Mouse (Mus musculus): ENCODE results near the gene Itih1. TPM values are rescaled to one million over a fixed set of nuclear protein-coding genes. Genes with fewer than 3 reads are reported as not detected.

Itih1 gene
- polyA plus RNA-seq (2015; fragmentation: Nextera tagmentation; extraction: Ambion mirVana): not detected in 2 replicates

GRCm38 (mm10) chr14:30943038-30943437 lies at the start of gene Itih1:
Gene Itih1, minus strand, starts transcription at chr14:30943289.
- H3K27ac ChIP-seq (replicated peaks): no peak within 1 kb of the TSS
- 88% methylated on average over 7 of the region's 7 CpGs for WGBS

GRCm38 (mm10) chr14:30976222-30976621 lies 33.1 kb upstream of the Itih1 start:
- no peak overlapping the region for H3K4me3 ChIP-seq (replicated peaks)
- ATAC-seq (ENCODE audit: insufficient number of reproducible peaks, low FRiP score, low TSS enrichment, low read depth): no peak
- H3K4me1 ChIP-seq: no peaks in the 10 kb centered on the region
- no peak overlapping the region for H3K4me2 ChIP-seq (replicated peaks)
- WGBS: 84% methylated on average over 3 of the region's 3 CpGs
- no peak overlapping the region for H3K9ac ChIP-seq
- no peak overlapping the region for H3K27ac ChIP-seq (replicated peaks)
- H3K36me3 ChIP-seq: peaks cover 31% of the 10 kb centered on the region
- H3K9me3 ChIP-seq (replicated peaks): no peaks in the 10 kb centered on the region
- H3K27me3 ChIP-seq: no peaks in the 10 kb centered on the region

More at GRCm38 (mm10) chr14:30943038-30943437, at the start of gene Itih1:
- Histone ChIP-seq H3K9ac (no peak within 1 kb of the TSS), H3K9me3 (replicated peaks) (no peaks in the 10 kb centered on the region), H3K4me2 (replicated peaks) (no peak within 1 kb of the TSS), H3K4me3 (replicated peaks) (no peak within 1 kb of the TSS), H3K27me3 (no peaks in the 10 kb centered on the region), H3K36me3 (no peaks in the 10 kb centered on the region), H3K4me1 (no peaks in the 10 kb centered on the region)
- no peak for ATAC-seq (ENCODE audit: insufficient number of reproducible peaks, low FRiP score, low TSS enrichment, low read depth)

- Histone ChIP-seq H3K36me3 (peaks cover 36% of the 10 kb centered on the region), H3K4me2 (replicated peaks) (no peak overlapping the region), H3K27ac (replicated peaks) (no peak overlapping the region), H3K9ac (no peak overlapping the region), H3K27me3 (no peaks in the 10 kb centered on the region), H3K9me3 (replicated peaks) (no peaks in the 10 kb centered on the region), H3K4me3 (replicated peaks) (no peak overlapping the region), H3K4me1 (no peaks in the 10 kb centered on the region)
- ATAC-seq (ENCODE audit: insufficient number of reproducible peaks, low FRiP score, low TSS enrichment, low read depth): no peak
- WGBS: 66% methylated on average over 6 of the region's 6 CpGs
These were observed 31.1 kb upstream of the Itih1 start for GRCm38 (mm10) chr14:30974204-30974603.

GRCm38 (mm10) chr14:30960366-30960765 lies 17.3 kb upstream of the Itih1 start:
- Histone ChIP-seq H3K36me3 (0 out of 2 replicates have a peak, but pooled peaks cover 7% of the 10 kb centered on the region), H3K27me3 (no peaks in the 10 kb centered on the region), H3K9ac (no peak overlapping the region), H3K4me2 (replicated peaks) (no peak overlapping the region), H3K4me1 (no peaks in the 10 kb centered on the region), H3K27ac (replicated peaks) (no peak overlapping the region), H3K9me3 (replicated peaks) (no peaks in the 10 kb centered on the region), H3K4me3 (replicated peaks) (no peak overlapping the region)
- no peak for ATAC-seq (ENCODE audit: insufficient number of reproducible peaks, low FRiP score, low TSS enrichment, low read depth)
- WGBS: 89% methylated on average over 1 of the region's 1 CpGs

- Histone ChIP-seq H3K36me3 (0 out of 2 replicates have a peak, but pooled peaks cover 5% of the 10 kb centered on the region), H3K27ac (replicated peaks) (no peak overlapping the region), H3K9ac (no peak overlapping the region), H3K9me3 (replicated peaks) (no peaks in the 10 kb centered on the region), H3K4me2 (replicated peaks) (no peak overlapping the region), H3K4me1 (no peaks in the 10 kb centered on the region), H3K27me3 (no peaks in the 10 kb centered on the region), H3K4me3 (replicated peaks) (no peak overlapping the region)
- 94% methylated on average over 4 of the region's 4 CpGs for WGBS
- ATAC-seq (ENCODE audit: insufficient number of reproducible peaks, low FRiP score, low TSS enrichment, low read depth): no peak
These were observed 15.9 kb upstream of the Itih1 start for GRCm38 (mm10) chr14:30959031-30959430.

- 0 out of 2 replicates have a peak, but pooled peaks cover 5% of the 10 kb centered on the region for H3K36me3 ChIP-seq
- H3K4me1 ChIP-seq: no peaks in the 10 kb centered on the region
- H3K9ac ChIP-seq: no peak overlapping the region
- ATAC-seq (ENCODE audit: insufficient number of reproducible peaks, low FRiP score, low TSS enrichment, low read depth): no peak
- H3K4me3 ChIP-seq (replicated peaks): no peak overlapping the region
- no peaks in the 10 kb centered on the region for H3K27me3 ChIP-seq
- no peaks in the 10 kb centered on the region for H3K9me3 ChIP-seq (replicated peaks)
- H3K4me2 ChIP-seq (replicated peaks): no peak overlapping the region
- 69% methylated on average over 2 of the region's 2 CpGs for WGBS
- H3K27ac ChIP-seq (replicated peaks): no peak overlapping the region
These were observed 15.4 kb upstream of the Itih1 start for GRCm38 (mm10) chr14:30958517-30958916.

- peaks cover 10% of the 10 kb centered on the region for H3K4me1 ChIP-seq
- no peaks in the 10 kb centered on the region for H3K27me3 ChIP-seq
- peak within 1 kb of the TSS; percentile 61 for H3K27ac ChIP-seq (replicated peaks)
- peak within 1 kb of the TSS; percentile 54 for H3K9ac ChIP-seq
- peak within 1 kb of the TSS; percentile 62 for H3K4me2 ChIP-seq (replicated peaks)
- H3K36me3 ChIP-seq: no peaks in the 10 kb centered on the region
- ATAC-seq (ENCODE audit: insufficient number of reproducible peaks, low FRiP score, low TSS enrichment, low read depth): peak; percentile 99
- H3K4me3 ChIP-seq (replicated peaks): peak within 1 kb of the TSS; percentile 71
- H3K9me3 ChIP-seq (replicated peaks): no peaks in the 10 kb centered on the region
- WGBS: under 1% methylated on average over 57 of the region's 57 CpGs
These were observed 8.2 kb upstream of the Itih1 start, which contains the start of gene Nek4 for GRCm38 (mm10) chr14:30951154-30951825. Gene Nek4, plus strand, starts transcription at chr14:30951377.

GRCm38 (mm10) chr14:30949986-30950385 lies 6.9 kb upstream of the Itih1 start:
- Histone ChIP-seq H3K4me3 (replicated peaks) (no peak overlapping the region), H3K27ac (replicated peaks) (no peak overlapping the region), H3K9ac (no peak overlapping the region), H3K9me3 (replicated peaks) (no peaks in the 10 kb centered on the region), H3K4me1 (peaks cover 10% of the 10 kb centered on the region), H3K4me2 (replicated peaks) (no peak overlapping the region), H3K27me3 (no peaks in the 10 kb centered on the region), H3K36me3 (no peaks in the 10 kb centered on the region)
- WGBS: 95% methylated on average over 10 of the region's 10 CpGs
- no peak for ATAC-seq (ENCODE audit: insufficient number of reproducible peaks, low FRiP score, low TSS enrichment, low read depth)

- Histone ChIP-seq H3K27me3 (no peaks in the 10 kb centered on the region), H3K4me1 (no peaks in the 10 kb centered on the region), H3K27ac (replicated peaks) (no peak overlapping the region), H3K9ac (no peak overlapping the region), H3K9me3 (replicated peaks) (no peaks in the 10 kb centered on the region), H3K4me3 (replicated peaks) (no peak overlapping the region), H3K36me3 (no peaks in the 10 kb centered on the region), H3K4me2 (replicated peaks) (no peak overlapping the region)
- ATAC-seq (ENCODE audit: insufficient number of reproducible peaks, low FRiP score, low TSS enrichment, low read depth): no peak
- 71% methylated on average over 2 of the region's 2 CpGs for WGBS
These were observed 1.7 kb upstream of the Itih1 start for GRCm38 (mm10) chr14:30944745-30945144.

- no peak overlapping the region for H3K27ac ChIP-seq (replicated peaks)
- no peak overlapping the region for H3K4me3 ChIP-seq (replicated peaks)
- no peaks in the 10 kb centered on the region for H3K36me3 ChIP-seq
- H3K27me3 ChIP-seq: no peaks in the 10 kb centered on the region
- no peak overlapping the region for H3K4me2 ChIP-seq (replicated peaks)
- no peaks in the 10 kb centered on the region for H3K9me3 ChIP-seq (replicated peaks)
- 67% methylated on average over 11 of the region's 11 CpGs for WGBS
- no peak for ATAC-seq (ENCODE audit: insufficient number of reproducible peaks, low FRiP score, low TSS enrichment, low read depth)
- no peak overlapping the region for H3K9ac ChIP-seq
- H3K4me1 ChIP-seq: no peaks in the 10 kb centered on the region
These were observed 978 bp upstream of the Itih1 start for GRCm38 (mm10) chr14:30943860-30944674.

- Histone ChIP-seq H3K9ac (no peak overlapping the region), H3K36me3 (no peaks in the 10 kb centered on the region), H3K4me2 (replicated peaks) (no peak overlapping the region), H3K27me3 (no peaks in the 10 kb centered on the region), H3K4me1 (no peaks in the 10 kb centered on the region), H3K27ac (replicated peaks) (no peak overlapping the region), H3K4me3 (replicated peaks) (no peak overlapping the region), H3K9me3 (replicated peaks) (no peaks in the 10 kb centered on the region)
- no peak for ATAC-seq (ENCODE audit: insufficient number of reproducible peaks, low FRiP score, low TSS enrichment, low read depth)
- 94% methylated on average over 4 of the region's 4 CpGs for WGBS
These were observed 835 bp downstream of the Itih1 start for GRCm38 (mm10) chr14:30942254-30942653.
